Mouse (Mus musculus) liver, adult 2 months (tissue): ENCODE results near the gene Btc.

Experiments used
- CTCF ChIP-seq: fragments of 200-500 bp; IDR thresholded peaks from 2 replicates; pipeline ENCODE4 v1.5.1; 2011; ENCODE audit warnings: low read depth, low read length, control low read depth
- POLR2A ChIP-seq: fragments of 200-500 bp; IDR thresholded peaks from 2 replicates; pipeline ENCODE4 v1.6.1; 2011; ENCODE audit warnings: low read length, control low read depth; ENCODE audit not compliant: insufficient read depth; ENCODE audit errors: extremely low read depth

DNA sequence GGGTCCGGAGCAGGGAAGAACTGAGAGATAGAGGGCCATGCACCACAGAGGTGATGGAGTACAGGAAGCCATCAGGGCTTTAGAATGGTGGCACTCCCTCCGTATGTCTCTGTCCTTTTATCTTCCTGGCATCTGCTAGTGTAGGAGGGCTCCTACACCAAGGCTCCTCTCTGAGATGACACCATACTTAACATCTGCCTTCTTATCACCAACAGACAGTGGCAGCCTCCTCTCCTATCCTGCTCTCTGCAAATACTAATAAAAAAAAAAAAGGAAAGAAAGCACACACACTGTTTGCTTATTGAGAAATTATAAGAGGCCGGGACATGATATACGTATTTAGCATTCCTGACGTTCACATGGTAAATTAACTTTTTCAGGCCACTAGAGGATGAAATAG lies 1.5 kb upstream of the Btc start:
- TF ChIP-seq CTCF: no peak
- no peak for TF ChIP-seq POLR2A
